ENCODE assay signal across 8 mouse cellular contexts in genomic region chr7:73371587-73372321, GRCm38 (mm10). TPM values are rescaled to one million over a fixed set of nuclear protein-coding genes. Genes with fewer than 3 reads are reported as not detected.
DNase-seq lines count a peak whose midpoint lies in the region; ATAC-seq lines count a peak whose summit lies in the region.

No protein-coding gene starts in this region.

- no peak overlapping the region for H3K9ac ChIP-seq in kidney, embryonic 14.5 days (ENCODE audit: low read depth, low read length)
- H3K9ac ChIP-seq in hindbrain, embryonic 16.5 days (ENCODE audit: low read depth, low read length) = peak overlapping the region; percentile 54; the same call in 1 of the 2 replicates
- 0 out of 2 replicates have a peak overlapping the region, but pooled peaks have one; percentile 18 for H3K9ac ChIP-seq in neural tube, embryonic 12.5 days

- H3K27ac ChIP-seq in kidney, embryonic 14.5 days (ENCODE audit: low read depth, low read length) = no peak overlapping the region
- no peak overlapping the region for H3K27ac ChIP-seq in hindbrain, embryonic 16.5 days (ENCODE audit: low read depth, low read length)
- H3K27ac ChIP-seq in neural tube, embryonic 12.5 days = no peak overlapping the region

- ATAC-seq in kidney, embryonic 14.5 days (ENCODE audit: low FRiP score, low TSS enrichment) = no peak
- ATAC-seq in hindbrain, embryonic 16.5 days = no peak
- ATAC-seq in neural tube, embryonic 12.5 days (ENCODE audit: low FRiP score, low read depth) = no peak

- H3K9me3 ChIP-seq in kidney, embryonic 14.5 days (ENCODE audit: control insufficient read depth, low read length) = peaks cover 4% of the 10 kb centered on the region; the same call in 1 of the 2 replicates
- no peaks in the 10 kb centered on the region for H3K9me3 ChIP-seq in hindbrain, embryonic 16.5 days (ENCODE audit: control insufficient read depth, low read length)
- no peaks in the 10 kb centered on the region for H3K9me3 ChIP-seq in neural tube, embryonic 12.5 days

- peak overlapping the region; percentile 61 for H3K4me2 ChIP-seq in kidney, embryonic 14.5 days (replicated peaks; ENCODE audit: low read depth, low read length)
- H3K4me2 ChIP-seq in hindbrain, embryonic 16.5 days (ENCODE audit: low read length) = peak overlapping the region; percentile 71
- H3K4me2 ChIP-seq in neural tube, embryonic 12.5 days (replicated peaks) = peak overlapping the region; percentile 59

- 28% methylated on average over 10 of the region's 10 CpGs for WGBS in kidney, embryonic 14.5 days
- WGBS in hindbrain, embryonic 16.5 days = 49% methylated on average over 10 of the region's 10 CpGs
- WGBS in neural tube, embryonic 12.5 days = 42% methylated on average over 10 of the region's 10 CpGs

- no peak for DNase-seq in kidney, postnatal 4 days
- DNase-seq in fat pad, adult 2 months (ENCODE audit: extremely low read depth, low read depth, low spot score) = peak; percentile 69
- no peak for DNase-seq in cerebellum, adult 18-20 months
- DNase-seq in kidney, adult 11 months = no peak
- DNase-seq in left cerebral cortex, adult 9 months (ENCODE audit: low spot score in 2 of 2) = no peak

- H3K4me3 ChIP-seq in kidney, embryonic 14.5 days (ENCODE audit: low read length) = peak overlapping the region; percentile 31; the same call in 1 of the 2 replicates
- H3K4me3 ChIP-seq in hindbrain, embryonic 16.5 days (ENCODE audit: low read length) = peak overlapping the region; percentile 38; the same call in 1 of the 2 replicates
- peak overlapping the region; percentile 24; the same call in 1 of the 2 replicates for H3K4me3 ChIP-seq in neural tube, embryonic 12.5 days

- H3K4me1 ChIP-seq in kidney, embryonic 14.5 days (ENCODE audit: control insufficient read depth, insufficient read depth, low read length) = peaks cover 8% of the 10 kb centered on the region; the same call in 1 of the 2 replicates
- peaks cover 14% of the 10 kb centered on the region for H3K4me1 ChIP-seq in hindbrain, embryonic 16.5 days (ENCODE audit: control insufficient read depth, insufficient read depth, low read depth, low read length)
- peaks cover 20% of the 10 kb centered on the region for H3K4me1 ChIP-seq in neural tube, embryonic 12.5 days

- peaks cover 24% of the 10 kb centered on the region for H3K27me3 ChIP-seq in kidney, embryonic 14.5 days (ENCODE audit: control insufficient read depth, insufficient read depth, low read length)
- no peaks in the 10 kb centered on the region for H3K27me3 ChIP-seq in hindbrain, embryonic 16.5 days (replicated peaks; ENCODE audit: control insufficient read depth, insufficient read depth, low read length)
- peaks cover 7% of the 10 kb centered on the region; the same call in 1 of the 2 replicates for H3K27me3 ChIP-seq in neural tube, embryonic 12.5 days (replicated peaks)

- H3K36me3 ChIP-seq in kidney, embryonic 14.5 days (ENCODE audit: control insufficient read depth, insufficient read depth, low read length) = no peaks in the 10 kb centered on the region
- no peaks in the 10 kb centered on the region for H3K36me3 ChIP-seq in hindbrain, embryonic 16.5 days (ENCODE audit: control insufficient read depth, insufficient read depth, low read length)
- no peaks in the 10 kb centered on the region for H3K36me3 ChIP-seq in neural tube, embryonic 12.5 days

RNA-seq across cellular contexts. Expression of gene Rgma, which starts 3.6 kb away (rescaled TPM):
- 17.3 and 18.7 TPM in 2 replicates for polyA plus RNA-seq in kidney, embryonic 14.5 days (2014; fragmentation: Nextera tagmentation; extraction: Ambion mirVana)
- polyA plus RNA-seq in hindbrain, embryonic 16.5 days (2015; fragmentation: Nextera tagmentation; extraction: Ambion mirVana) = 30.9 and 39.8 TPM in 2 replicates
- polyA plus RNA-seq in neural tube, embryonic 12.5 days (2016; fragmentation: Nextera tagmentation; extraction: Ambion mirVana) = 48.8 and 49.0 TPM in 2 replicates
